Mouse (Mus musculus) midbrain, embryonic 14.5 days (tissue): ENCODE data around the gene Arhgap44. TPM values are rescaled to one million over a fixed set of nuclear protein-coding genes. Genes with fewer than 3 reads are reported as not detected.

Experiments
- ATAC-seq: fragments of 200-750 bp; cut with Nextera tagmentation; 2 replicates; pipeline ENCODE4 v1.8.0; 2017; ENCODE audit warnings: moderate number of reproducible peaks, moderate library complexity; ENCODE audit not compliant: low FRiP score, low TSS enrichment
- DNase-seq: peaks from one replicate; pipeline ENCODE4 v3.0.0-alpha.2; 2015
- H3K27ac ChIP-seq: fragments of 300-500 bp; sonication (generic); replicated peaks from 2 replicates; pipeline ENCODE4 v1.5.1; 2014; ENCODE audit warnings: mild to moderate bottlenecking, low read depth, low read length, moderate library complexity
- H3K27me3 ChIP-seq: fragments of 300-500 bp; sonication (generic); 2 replicates; pipeline ENCODE4 v1.6.1; 2014; ENCODE audit warnings: low read length, control low read depth, mixed read lengths; ENCODE audit not compliant: control insufficient read depth, insufficient read depth
- H3K36me3 ChIP-seq: fragments of 300-500 bp; sonication (generic); 2 replicates; pipeline ENCODE4 v1.6.1; 2014; ENCODE audit warnings: low read length, control low read depth; ENCODE audit not compliant: control insufficient read depth, insufficient read depth
- H3K4me1 ChIP-seq: fragments of 300-500 bp; sonication (generic); 2 replicates; pipeline ENCODE4 v1.6.1; 2014; ENCODE audit warnings: mild to moderate bottlenecking, antibody characterized with exemption, low read length, control low read depth; ENCODE audit not compliant: control insufficient read depth, insufficient read depth
- H3K4me2 ChIP-seq: fragments of 300-500 bp; sonication (generic); 2 replicates; pipeline ENCODE4 v1.6.1; 2014; ENCODE audit warnings: mild to moderate bottlenecking, low read length, moderate library complexity
- H3K4me3 ChIP-seq: fragments of 300-500 bp; sonication (generic); replicated peaks from 2 replicates; pipeline ENCODE4 v1.5.1; 2014; ENCODE audit warnings: low read depth, low read length
- H3K9ac ChIP-seq: fragments of 300-500 bp; sonication (generic); replicated peaks from 2 replicates; pipeline ENCODE4 v1.6.1; 2014; ENCODE audit warnings: mild to moderate bottlenecking, low read length, moderate library complexity
- H3K9me3 ChIP-seq: fragments of 300-500 bp; sonication (generic); 2 replicates; pipeline ENCODE4 v1.6.1; 2016; ENCODE audit warnings: low read length, control low read depth, mixed read lengths; ENCODE audit not compliant: control insufficient read depth
- WGBS: fragments of 180-500 bp; shearing (Covaris S2); extraction: QIAGEN DNeasy Blood & Tissue Kit; methylation state at CpG from one replicate; pipeline ENCODE4 v1.1.7; 2014; 5-methylcytosine and 5-hydroxymethylcytosine counted together
- polyA plus RNA-seq: library from polyadenylated mRNA; unstranded; fragments of >200 nt; fragmentation: Nextera tagmentation; extraction: Ambion mirVana; gene quantifications from 2 replicates; pipeline ENCODE4 v1.2.1, GENCODE M21; 2014

The Arhgap44 gene
- polyA plus RNA-seq, 1 experiment from 2014 or later: 13.0 TPM

DNA sequence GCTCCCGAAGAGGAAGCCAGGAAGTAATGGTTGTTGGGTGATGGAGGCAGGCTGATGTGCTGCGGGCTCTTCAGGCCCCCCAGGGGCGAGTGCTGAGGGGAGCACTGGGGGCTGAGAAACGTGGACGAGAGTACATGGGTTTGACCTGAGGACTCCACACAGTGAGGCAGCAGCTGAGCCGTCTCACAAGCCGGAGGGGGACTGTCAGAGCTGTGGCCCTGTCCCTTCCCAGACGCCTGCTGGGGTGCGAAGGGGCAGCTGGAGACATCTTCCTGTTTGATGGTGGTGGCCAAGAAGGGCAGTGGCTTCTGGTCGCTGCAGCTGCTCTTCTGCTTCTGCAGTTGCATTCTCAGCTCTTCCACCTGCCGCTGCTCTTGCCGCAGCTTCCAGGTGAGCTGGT lies 24.2 kb upstream of the Arhgap44 start:
- H3K27ac ChIP-seq: no peak overlapping the region
- H3K4me1 ChIP-seq: no peaks in the 10 kb centered on the region
- 82% methylated on average over 12 of the region's 12 CpGs for WGBS
- H3K4me2 ChIP-seq: no peak overlapping the region
- H3K27me3 ChIP-seq: no peaks in the 10 kb centered on the region
- DNase-seq: no peak
- H3K4me3 ChIP-seq: no peak overlapping the region
- no peak overlapping the region for H3K9ac ChIP-seq
- ATAC-seq: no peak
- H3K36me3 ChIP-seq: no peaks in the 10 kb centered on the region
- no peaks in the 10 kb centered on the region for H3K9me3 ChIP-seq

DNA sequence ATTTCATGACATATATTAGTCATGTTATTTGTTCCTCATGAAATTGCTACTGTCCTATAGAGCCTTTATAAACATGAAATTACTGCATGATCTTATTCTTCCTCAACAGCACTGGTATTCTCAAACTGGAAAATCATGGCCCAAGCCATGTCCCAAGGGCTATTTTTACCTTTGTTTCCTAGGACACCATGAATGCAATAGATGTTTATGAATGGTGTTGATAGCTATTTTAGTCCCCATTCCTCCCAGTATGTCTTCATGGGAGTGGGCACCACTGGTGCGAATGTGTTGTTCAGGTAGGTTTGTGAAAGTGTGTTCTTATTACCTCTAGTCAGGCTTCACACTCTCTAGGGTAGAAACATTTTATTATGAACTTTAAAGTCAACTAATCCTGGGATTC lies 22.4 kb upstream of the Arhgap44 start:
- Histone ChIP-seq H3K9ac (no peak overlapping the region), H3K9me3 (no peaks in the 10 kb centered on the region), H3K4me2 (no peak overlapping the region), H3K27ac (no peak overlapping the region), H3K4me1 (no peaks in the 10 kb centered on the region), H3K27me3 (no peaks in the 10 kb centered on the region), H3K36me3 (no peaks in the 10 kb centered on the region), H3K4me3 (no peak overlapping the region)
- ATAC-seq (no peak), DNase-seq (no peak)
- WGBS: 96% methylated on average over 1 of the region's 1 CpGs

DNA sequence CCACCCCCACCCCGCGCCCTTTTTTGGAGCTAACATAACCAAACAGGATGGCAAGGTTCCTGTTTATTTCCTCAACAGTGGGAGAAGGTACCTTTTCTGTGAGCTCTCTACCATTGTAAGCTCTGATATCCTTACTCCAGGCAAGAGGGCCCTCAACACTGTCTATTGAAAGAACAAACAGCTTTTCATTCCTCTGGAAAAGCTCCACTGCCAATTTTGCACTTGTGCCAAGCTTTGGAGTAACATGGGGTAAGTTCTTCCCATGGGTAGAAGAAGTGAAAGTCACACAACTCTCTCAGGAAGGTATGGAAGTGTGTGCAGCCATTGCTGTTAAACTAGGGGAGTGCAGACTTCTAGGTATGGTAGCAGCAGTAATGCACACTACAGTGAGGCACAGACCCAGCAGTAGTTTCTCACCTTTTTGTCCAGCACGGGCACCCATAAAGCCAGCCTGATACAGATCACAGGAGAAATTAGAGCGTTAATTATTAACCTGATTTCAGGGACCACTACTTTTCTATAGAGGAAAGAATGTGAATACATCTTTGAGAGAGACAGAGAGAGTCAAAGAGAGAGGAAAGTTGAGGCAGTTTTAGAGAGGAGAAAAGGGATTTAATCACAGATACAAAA lies 7.5 kb upstream of the Arhgap44 start:
- Histone ChIP-seq H3K36me3 (no peaks in the 10 kb centered on the region), H3K9me3 (no peaks in the 10 kb centered on the region), H3K4me3 (no peak overlapping the region), H3K9ac (no peak overlapping the region), H3K27me3 (no peaks in the 10 kb centered on the region), H3K27ac (no peak overlapping the region), H3K4me1 (no peaks in the 10 kb centered on the region), H3K4me2 (no peak overlapping the region)
- no peak for DNase-seq
- WGBS: 88% methylated on average over 4 of the region's 4 CpGs
- no peak for ATAC-seq

GRCm38 (mm10) chr11:65161881-65162766 lies 637 bp downstream of the Arhgap44 start:
- ATAC-seq (peak; percentile 87), DNase-seq (no peak)
- peak overlapping the region; percentile 82 for H3K9ac ChIP-seq
- no peaks in the 10 kb centered on the region for H3K9me3 ChIP-seq
- no peaks in the 10 kb centered on the region for H3K27me3 ChIP-seq
- H3K4me2 ChIP-seq: peak overlapping the region; percentile 90
- WGBS: 1% methylated on average over 46 of the region's 49 CpGs
- peaks cover 10% of the 10 kb centered on the region; the same call in 1 of the 2 replicates for H3K4me1 ChIP-seq
- peak overlapping the region; percentile 88 for H3K4me3 ChIP-seq
- peak overlapping the region; percentile 70 for H3K27ac ChIP-seq
- no peaks in the 10 kb centered on the region for H3K36me3 ChIP-seq

- Histone ChIP-seq H3K9ac (peak overlapping the region; percentile 82; the same call in 1 of the 2 replicates), H3K4me3 (peak overlapping the region; percentile 88), H3K9me3 (no peaks in the 10 kb centered on the region), H3K4me1 (peaks cover 10% of the 10 kb centered on the region; the same call in 1 of the 2 replicates), H3K36me3 (no peaks in the 10 kb centered on the region), H3K27me3 (no peaks in the 10 kb centered on the region), H3K4me2 (peak overlapping the region; percentile 90), H3K27ac (no peak overlapping the region)
- ATAC-seq (no peak), DNase-seq (no peak)
- 63% methylated on average over 7 of the region's 7 CpGs for WGBS
Observed at GRCm38 (mm10) chr11:65160991-65161880, 1.5 kb downstream of the Arhgap44 start.

- H3K9ac ChIP-seq: no peak within 1 kb of the TSS
- ATAC-seq (no peak), DNase-seq (no peak)
- no peak within 1 kb of the TSS for H3K27ac ChIP-seq
- no peak within 1 kb of the TSS for H3K4me3 ChIP-seq
- H3K36me3 ChIP-seq: no peaks in the 10 kb centered on the region
- peaks cover 10% of the 10 kb centered on the region; the same call in 1 of the 2 replicates for H3K4me1 ChIP-seq
- H3K4me2 ChIP-seq: no peak within 1 kb of the TSS
- no peaks in the 10 kb centered on the region for H3K9me3 ChIP-seq
- whole genome bisulfite sequencing: 96% methylated on average over 5 of the region's 5 CpGs
- no peaks in the 10 kb centered on the region for H3K27me3 ChIP-seq
Observed at GRCm38 (mm10) chr11:65159791-65160190, 3.0 kb downstream of the Arhgap44 start, which contains the start of gene 1700086D15Rik. Gene 1700086D15Rik (minus strand): TSS chr11:65159891.

GRCm38 (mm10) chr11:65158658-65158990 lies 4.1 kb downstream of the Arhgap44 start:
- no peak overlapping the region for H3K27ac ChIP-seq
- H3K27me3 ChIP-seq: no peaks in the 10 kb centered on the region
- H3K4me2 ChIP-seq: no peak overlapping the region
- no peaks in the 10 kb centered on the region for H3K36me3 ChIP-seq
- whole genome bisulfite sequencing: 89% methylated on average over 5 of the region's 5 CpGs
- ATAC-seq: no peak
- DNase-seq: no peak
- H3K9me3 ChIP-seq: no peaks in the 10 kb centered on the region
- no peak overlapping the region for H3K4me3 ChIP-seq
- peaks cover 10% of the 10 kb centered on the region; the same call in 1 of the 2 replicates for H3K4me1 ChIP-seq
- H3K9ac ChIP-seq: no peak overlapping the region

DNA sequence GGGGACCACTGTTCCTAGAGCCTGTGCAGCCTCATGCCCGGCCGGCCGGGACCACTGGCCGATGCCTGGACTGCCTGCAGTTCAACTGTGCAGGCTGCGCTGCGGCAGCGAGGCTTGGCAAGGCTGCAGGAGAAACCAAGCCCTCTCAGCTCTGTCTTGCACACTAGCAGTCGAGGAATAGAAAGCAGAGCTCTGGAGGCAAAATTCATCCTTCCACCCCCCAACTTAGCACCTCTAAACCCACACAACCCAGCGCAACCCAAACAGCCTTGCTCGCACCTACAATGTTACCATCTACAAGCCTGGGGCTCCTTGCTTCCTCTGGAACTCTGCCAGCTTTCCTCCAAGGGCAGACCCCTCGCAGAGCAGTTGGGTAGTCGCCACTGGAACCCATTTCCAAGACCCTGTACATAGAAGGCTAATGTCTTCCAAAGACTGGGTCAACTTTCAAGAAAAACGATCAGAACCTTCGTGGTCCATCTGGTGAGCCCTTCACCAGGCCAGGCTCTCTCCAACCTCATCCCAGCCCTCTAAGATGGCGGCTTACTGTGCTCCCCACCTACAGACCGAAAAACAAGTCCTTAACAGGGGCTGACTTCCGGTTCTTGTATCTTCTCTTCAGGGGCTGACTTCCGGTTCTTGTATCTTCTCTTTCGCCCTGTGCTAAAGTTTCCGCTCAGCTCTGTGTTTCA lies 4.6 kb downstream of the Arhgap44 start:
- peaks cover 10% of the 10 kb centered on the region; the same call in 1 of the 2 replicates for H3K4me1 ChIP-seq
- DNase-seq (no peak), ATAC-seq (no peak)
- no peaks in the 10 kb centered on the region for H3K27me3 ChIP-seq
- no peaks in the 10 kb centered on the region for H3K36me3 ChIP-seq
- no peaks in the 10 kb centered on the region for H3K9me3 ChIP-seq
- H3K4me3 ChIP-seq: no peak overlapping the region
- no peak overlapping the region for H3K4me2 ChIP-seq
- H3K27ac ChIP-seq: no peak overlapping the region
- H3K9ac ChIP-seq: no peak overlapping the region
- 93% methylated on average over 20 of the region's 20 CpGs for WGBS
